Mouse (Mus musculus): ENCODE results near the gene Fezf2. TPM values are rescaled to one million over a fixed set of nuclear protein-coding genes. Genes with fewer than 3 reads are reported as not detected.

Gene Fezf2
- total RNA-seq (2021), result 10 to 100 TPM; 20.4 to 30.9 TPM

DNA sequence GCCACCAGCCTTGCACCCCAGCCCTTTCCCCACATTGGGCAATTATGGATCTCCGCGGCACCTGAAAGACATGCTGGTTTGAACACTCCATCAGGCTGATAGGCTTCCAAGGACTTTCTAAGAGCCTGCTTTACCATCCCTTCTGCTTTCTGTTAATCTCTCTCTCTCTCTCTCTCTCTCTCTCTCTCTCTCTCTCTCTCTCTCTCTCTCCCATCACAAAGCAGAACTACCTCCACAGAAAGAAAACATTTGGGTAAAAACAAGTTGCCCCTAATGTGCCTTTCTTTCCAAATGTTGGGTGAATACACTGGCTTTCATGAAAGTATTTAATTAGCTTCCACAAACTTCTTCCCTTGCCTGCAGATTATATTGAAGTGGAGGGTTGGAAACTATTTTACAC lies at the start of gene Fezf2:
Gene Fezf2 (minus strand): TSS at position 101 of the 400 bp plus-strand sequence.
- intact Hi-C loops (cut with DNase I), result no loop called here
- DNase-seq (ENCODE audit: low spot score in 2 of 2), result no peak

- intact Hi-C loops (cut with DNase I), result loop anchor here (5.0 kb wide), 1 partner anchor 135 kb away; no protein-coding TSS in a partner anchor
- DNase-seq (ENCODE audit: low spot score in 2 of 2), result no peak
Measured at GRCm38 (mm10) chr14:12397561-12397960, 49.6 kb upstream of the Fezf2 start.

- DNase-seq (ENCODE audit: low spot score in 2 of 2), result no peak
Measured at GRCm38 (mm10) chr14:12394318-12394717, 46.3 kb upstream of the Fezf2 start.

GRCm38 (mm10) chr14:12393271-12393861 lies 45.4 kb upstream of the Fezf2 start:
- DNase-seq (ENCODE audit: low spot score in 2 of 2), result peak in 1 of 2 experiments; percentile 60
- intact Hi-C loops (cut with DNase I), result no loop called here

More at GRCm38 (mm10) chr14:12394318-12394717, 46.3 kb upstream of the Fezf2 start:
- intact Hi-C loops (cut with DNase I), result no loop called here

- no peak for DNase-seq (ENCODE audit: low spot score in 2 of 2)
- intact Hi-C loops (cut with DNase I), result no loop called here
Measured at GRCm38 (mm10) chr14:12391167-12391566, 43.2 kb upstream of the Fezf2 start.

DNA sequence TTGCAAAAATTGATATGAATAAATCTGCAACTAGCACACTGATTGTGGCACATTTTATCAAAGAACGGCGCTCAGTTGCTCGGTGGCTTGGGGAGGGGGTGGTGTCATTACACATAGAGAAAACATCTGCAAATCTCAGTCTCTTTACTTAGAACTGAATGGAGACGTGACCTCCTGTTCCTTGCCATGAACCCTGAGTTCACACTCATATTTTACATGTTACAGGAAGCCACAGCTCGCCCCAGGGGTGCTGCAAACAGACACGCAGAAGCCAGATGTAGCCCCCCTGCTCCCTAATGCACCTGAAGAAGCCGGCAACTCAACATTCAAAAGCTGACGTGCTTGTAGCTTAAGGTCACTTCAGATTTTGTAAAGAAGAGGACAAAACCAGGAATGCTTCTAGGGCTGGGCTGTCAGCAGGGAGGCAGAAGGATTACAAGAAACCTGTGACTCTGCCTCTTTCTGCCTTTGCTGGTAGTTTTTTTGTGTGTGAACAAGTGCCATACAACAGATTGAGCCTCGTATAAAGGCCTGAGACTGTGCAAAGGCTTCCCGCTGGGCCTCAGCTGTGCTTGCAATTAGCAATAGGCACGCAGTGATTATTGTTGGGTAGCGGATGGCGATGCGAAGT lies 40.9 kb upstream of the Fezf2 start:
- intact Hi-C loops (cut with DNase I), result no loop called here
- DNase-seq (ENCODE audit: low spot score in 2 of 2), result no peak

- intact Hi-C loops (cut with DNase I), result no loop called here
- no peak for DNase-seq (ENCODE audit: low spot score in 2 of 2)
Measured at GRCm38 (mm10) chr14:12388192-12388795, 40.3 kb upstream of the Fezf2 start.

GRCm38 (mm10) chr14:12387176-12387575 lies 39.2 kb upstream of the Fezf2 start:
- DNase-seq (ENCODE audit: low spot score in 2 of 2), result no peak
- intact Hi-C loops (cut with DNase I), result no loop called here

- intact Hi-C loops (cut with DNase I), result no loop called here
- DNase-seq (ENCODE audit: low spot score in 2 of 2), result no peak
Measured at GRCm38 (mm10) chr14:12377883-12378282, 29.9 kb upstream of the Fezf2 start.

GRCm38 (mm10) chr14:12377289-12377688 lies 29.3 kb upstream of the Fezf2 start:
- intact Hi-C loops (cut with DNase I), result no loop called here
- DNase-seq (ENCODE audit: low spot score in 2 of 2), result no peak

GRCm38 (mm10) chr14:12375451-12375850 lies 27.5 kb upstream of the Fezf2 start:
- intact Hi-C loops (cut with DNase I), result no loop called here
- DNase-seq (ENCODE audit: low spot score in 2 of 2), result no peak

- intact Hi-C loops (cut with DNase I), result no loop called here
- no peak for DNase-seq (ENCODE audit: low spot score in 2 of 2)
Measured at GRCm38 (mm10) chr14:12350271-12350916, 2.4 kb upstream of the Fezf2 start.

DNA sequence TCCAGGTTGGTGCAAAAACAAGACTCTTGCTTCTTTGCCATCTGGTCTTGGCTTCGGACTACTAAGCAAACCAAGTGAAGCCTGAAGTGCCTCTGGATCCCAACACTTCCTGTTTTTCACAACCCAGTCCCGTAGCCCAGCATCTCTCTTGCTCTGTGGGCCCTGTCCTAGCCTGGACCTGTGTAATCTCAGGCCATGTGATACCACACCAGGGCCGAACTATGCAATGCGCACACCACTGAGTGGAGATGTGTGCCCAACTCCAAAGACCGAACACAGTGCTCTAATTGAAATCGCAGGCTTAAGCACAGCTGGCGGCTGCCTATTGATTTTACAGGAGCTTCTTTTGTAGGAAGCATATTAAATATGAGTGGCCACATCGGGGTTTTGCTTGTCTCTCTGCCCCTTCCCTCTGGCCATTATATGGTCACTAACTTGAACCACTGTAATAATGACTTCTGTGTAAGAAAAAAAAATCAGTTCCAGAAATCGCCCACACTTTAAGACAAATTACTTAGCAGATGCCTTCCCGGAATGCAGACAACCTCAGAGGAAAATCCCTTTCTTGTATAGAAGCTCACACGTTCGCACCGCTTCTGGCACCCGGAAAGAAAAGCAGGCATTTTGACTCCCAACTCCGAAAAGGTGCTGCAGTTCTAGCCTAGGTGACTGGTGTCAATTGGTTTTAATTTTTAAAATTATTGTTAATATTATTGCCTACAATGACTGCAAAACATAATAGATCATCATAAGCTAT lies 1.5 kb upstream of the Fezf2 start:
- peak in 1 of 2 experiments; percentile 36 for DNase-seq (ENCODE audit: low spot score in 2 of 2)
- intact Hi-C loops (cut with DNase I), result no loop called here

GRCm38 (mm10) chr14:12346865-12347600 lies 956 bp downstream of the Fezf2 start:
- intact Hi-C loops (cut with DNase I), result no loop called here
- peak in 1 of 2 experiments; percentile 14 for DNase-seq (ENCODE audit: low spot score in 2 of 2)

DNA sequence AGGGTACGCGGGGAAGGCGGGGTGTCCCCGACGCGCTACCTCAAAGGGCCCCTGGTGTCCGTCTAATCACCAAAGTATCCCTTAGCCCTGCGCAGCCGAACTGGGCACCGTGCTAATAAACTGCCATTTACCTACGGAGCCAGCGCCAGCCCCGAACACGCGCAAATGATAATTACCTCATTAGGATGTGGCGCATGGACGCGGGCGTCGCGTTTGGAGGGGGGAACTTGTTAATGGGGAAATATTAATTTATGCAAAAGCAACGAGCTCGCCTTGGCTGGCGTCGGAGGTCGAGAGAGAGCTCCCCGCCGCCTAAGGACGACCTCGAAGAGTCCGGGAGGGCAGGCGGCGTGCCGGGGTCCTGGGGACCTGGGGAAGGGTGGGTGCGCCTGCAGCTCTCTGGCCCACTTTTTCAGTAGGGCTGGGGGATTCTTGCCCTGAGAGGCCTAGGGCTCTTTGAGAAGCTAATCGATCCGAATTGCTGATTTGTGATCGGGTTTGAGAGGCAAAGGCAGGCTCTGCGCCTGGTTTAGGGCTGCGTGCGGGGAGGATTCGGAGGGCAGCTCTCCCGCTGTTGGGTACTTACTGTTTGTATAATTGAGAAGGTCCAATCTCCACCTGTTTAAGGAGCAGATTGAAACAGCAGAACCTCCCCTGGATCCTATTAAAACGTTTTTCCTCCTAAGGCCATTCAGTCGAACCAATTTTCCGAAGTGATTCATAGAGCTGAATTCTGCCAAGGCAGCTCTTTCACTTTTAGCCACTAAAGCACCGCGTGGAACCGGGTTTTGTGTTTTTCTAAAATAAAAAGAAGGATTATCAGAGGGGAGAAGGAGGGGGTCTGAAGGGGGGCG lies 1.8 kb downstream of the Fezf2 start:
- DNase-seq (ENCODE audit: low spot score in 2 of 2), result peak in 1 of 2 experiments; percentile 30
- intact Hi-C loops (cut with DNase I), result no loop called here

- intact Hi-C loops (cut with DNase I), result no loop called here
Measured at GRCm38 (mm10) chr14:12345241-12345921, 2.6 kb downstream of the Fezf2 start.

GRCm38 (mm10) chr14:12344746-12345240 lies 3.2 kb downstream of the Fezf2 start:
- DNase-seq (ENCODE audit: low spot score in 2 of 2), result peak in 1 of 2 experiments; percentile 31
- intact Hi-C loops (cut with DNase I), result loop anchor here (5.0 kb wide), 1 partner anchor 118 kb away; no protein-coding TSS in a partner anchor

More at GRCm38 (mm10) chr14:12345241-12345921, 2.6 kb downstream of the Fezf2 start:
- peak; percentile 27 to 50 for DNase-seq (ENCODE audit: low spot score in 2 of 2)

Data from left cerebral cortex, postnatal 25 days (tissue).